Mouse (Mus musculus) hindbrain, embryonic 10.5 days (tissue): ENCODE data around the gene Kat7. TPM values are rescaled to one million over a fixed set of nuclear protein-coding genes. Genes with fewer than 3 reads are reported as not detected.
A peak's percentile ranks its signal among the peaks of the same experiment; 100 is the strongest.

Experiments used
- DNase-seq: peaks from one replicate; pipeline ENCODE4 v3.0.0-alpha.2; 2017; ENCODE audit warnings: low spot score
- H3K27ac ChIP-seq: fragments of 300-500 bp; sonication (generic); 2 replicates; pipeline ENCODE4 v1.5.1; 2016; ENCODE audit warnings: mild to moderate bottlenecking, moderate library complexity
- H3K27me3 ChIP-seq: fragments of 300-500 bp; sonication (generic); 2 replicates; pipeline ENCODE4 v1.6.1; 2016; ENCODE audit warnings: mild to moderate bottlenecking; ENCODE audit not compliant: poor library complexity, insufficient read depth, severe bottlenecking
- H3K36me3 ChIP-seq: fragments of 300-500 bp; sonication (generic); 2 replicates; pipeline ENCODE4 v1.6.1; 2016; ENCODE audit warnings: mild to moderate bottlenecking, moderate library complexity
- H3K4me1 ChIP-seq: fragments of 300-500 bp; sonication (generic); replicated peaks from 2 replicates; pipeline ENCODE4 v1.6.1; 2016; ENCODE audit warnings: mild to moderate bottlenecking
- H3K4me3 ChIP-seq: fragments of 300-500 bp; sonication (generic); 2 replicates; pipeline ENCODE4 v1.5.1; 2016; ENCODE audit warnings: mild to moderate bottlenecking, moderate library complexity
- H3K9me3 ChIP-seq: fragments of 300-500 bp; sonication (generic); 2 replicates; pipeline ENCODE4 v1.6.1; 2016; ENCODE audit warnings: mild to moderate bottlenecking, moderate library complexity
- WGBS: fragments of 180-500 bp; shearing (Covaris S2); methylation state at CpG from one replicate; pipeline ENCODE4 v1.1.7; 2016; 5-methylcytosine and 5-hydroxymethylcytosine counted together
- polyA plus RNA-seq: library from polyadenylated mRNA; unstranded; fragments of >200 nt; fragmentation: Nextera tagmentation; extraction: Ambion mirVana; gene quantifications from 2 replicates; pipeline ENCODE4 v1.2.1, GENCODE M21; 2016

Gene Kat7
- polyA plus RNA-seq, 1 experiment from 2014 or later: 79.0 TPM

DNA sequence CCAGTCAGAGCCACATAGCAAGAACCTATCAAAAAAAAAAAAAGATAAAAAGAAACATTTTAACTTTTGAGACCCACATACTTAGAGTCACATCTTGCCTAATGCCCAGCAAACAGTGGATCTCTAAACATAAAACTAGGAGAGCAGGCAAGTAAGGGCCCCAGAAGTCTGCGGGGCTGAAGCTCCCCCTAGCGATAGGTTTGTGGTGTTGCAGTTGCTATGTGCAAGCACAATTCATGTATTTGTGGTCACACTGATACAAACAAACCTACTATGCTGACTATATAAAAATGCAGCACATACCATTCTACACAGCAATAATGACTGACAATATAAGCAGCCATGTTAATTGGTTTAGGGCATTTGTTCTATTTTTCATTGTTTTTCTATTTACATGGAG is 11.9 kb downstream of the Kat7 start:
- no peak overlapping the region for H3K27ac ChIP-seq
- H3K9me3 ChIP-seq: no peaks in the 10 kb centered on the region
- H3K4me3 ChIP-seq: no peak overlapping the region
- peak; percentile 25 for DNase-seq
- no peaks in the 10 kb centered on the region for H3K27me3 ChIP-seq
- WGBS: 25% methylated on average over 2 of the region's 2 CpGs
- peaks cover 93% of the 10 kb centered on the region for H3K36me3 ChIP-seq
- no peaks in the 10 kb centered on the region for H3K4me1 ChIP-seq

DNA sequence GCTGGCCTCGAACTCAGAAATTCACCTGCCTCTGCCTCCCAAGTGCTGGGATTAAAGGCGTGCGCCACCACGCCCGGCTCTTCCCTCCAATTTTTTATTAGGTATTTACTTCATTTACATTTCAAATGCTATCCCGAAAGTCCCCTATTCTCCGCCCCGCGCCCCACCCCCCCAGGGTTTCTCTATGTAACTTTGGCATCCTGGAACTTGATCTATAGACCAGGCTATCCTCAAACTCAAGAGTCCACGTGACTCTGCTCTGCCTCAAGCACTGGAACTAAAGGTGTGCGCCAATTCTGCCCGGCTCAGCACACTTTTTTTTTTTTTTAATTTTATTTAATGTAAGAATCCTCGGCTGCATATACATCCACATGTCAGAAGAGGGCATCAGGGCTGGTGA is 14.3 kb downstream of the Kat7 start:
- H3K4me3 ChIP-seq: no peak overlapping the region
- no peaks in the 10 kb centered on the region for H3K9me3 ChIP-seq
- WGBS: 94% methylated on average over 13 of the region's 13 CpGs
- H3K4me1 ChIP-seq: no peaks in the 10 kb centered on the region
- H3K36me3 ChIP-seq: peaks cover 93% of the 10 kb centered on the region
- DNase-seq: no peak
- H3K27me3 ChIP-seq: no peaks in the 10 kb centered on the region
- H3K27ac ChIP-seq: no peak overlapping the region

DNA sequence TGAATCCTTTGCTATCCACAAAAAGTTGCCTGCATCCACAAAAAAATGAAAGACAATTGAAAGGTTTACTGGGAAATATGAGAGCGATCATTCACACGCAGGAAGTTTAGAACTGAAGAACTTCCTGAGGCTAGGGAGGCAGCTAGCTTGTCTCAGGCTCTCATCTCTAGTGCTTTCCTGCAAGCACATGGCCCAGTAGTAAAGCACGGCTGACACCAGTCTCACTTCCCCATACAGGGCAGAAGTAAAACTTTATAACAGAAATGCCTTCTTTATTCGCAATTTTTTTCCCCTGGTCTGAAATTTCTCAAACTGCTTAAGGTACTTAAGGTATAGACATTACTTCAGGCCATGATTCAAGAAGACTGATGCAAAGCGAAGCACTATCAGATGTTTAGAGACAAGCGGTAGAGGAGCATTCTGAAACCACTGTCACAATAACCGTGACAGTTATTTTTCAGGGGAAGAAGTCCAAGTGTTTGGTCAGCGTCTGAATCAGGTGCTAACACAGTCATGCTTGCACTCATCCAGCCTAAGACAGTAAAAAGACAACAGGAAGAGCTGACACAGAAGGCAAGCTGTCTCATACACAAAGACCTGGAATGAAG is 16.9 kb downstream of the Kat7 start:
- H3K27me3 ChIP-seq: no peaks in the 10 kb centered on the region
- peaks cover 93% of the 10 kb centered on the region for H3K36me3 ChIP-seq
- no peak overlapping the region for H3K27ac ChIP-seq
- H3K4me1 ChIP-seq: no peaks in the 10 kb centered on the region
- H3K4me3 ChIP-seq: no peak overlapping the region
- no peaks in the 10 kb centered on the region for H3K9me3 ChIP-seq
- 91% methylated on average over 8 of the region's 8 CpGs for WGBS
- DNase-seq: no peak

DNA sequence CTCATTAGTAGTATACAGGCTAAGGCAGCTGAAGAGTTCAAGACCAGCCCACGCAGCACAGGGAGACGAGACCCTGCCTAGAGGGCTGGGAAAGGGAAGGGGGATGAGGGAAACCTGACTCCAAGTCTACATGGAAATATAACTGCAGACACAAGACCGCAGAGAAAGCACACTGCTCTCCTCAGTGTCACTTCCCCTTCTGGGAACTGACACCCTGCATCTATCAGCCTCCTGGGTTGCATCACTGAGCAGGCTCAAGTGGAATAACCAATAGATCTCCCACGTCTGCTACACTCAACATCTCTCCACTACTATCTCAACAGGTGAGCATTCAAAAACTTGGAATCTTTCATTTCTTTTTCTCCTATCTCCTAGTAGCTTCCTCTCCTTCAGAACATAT is 18.0 kb downstream of the Kat7 start:
- H3K4me1 ChIP-seq: no peaks in the 10 kb centered on the region
- H3K4me3 ChIP-seq: no peak overlapping the region
- H3K36me3 ChIP-seq: peaks cover 93% of the 10 kb centered on the region
- H3K9me3 ChIP-seq: no peaks in the 10 kb centered on the region
- DNase-seq: no peak
- H3K27ac ChIP-seq: no peak overlapping the region
- no peaks in the 10 kb centered on the region for H3K27me3 ChIP-seq
- WGBS: 82% methylated on average over 4 of the region's 4 CpGs

DNA sequence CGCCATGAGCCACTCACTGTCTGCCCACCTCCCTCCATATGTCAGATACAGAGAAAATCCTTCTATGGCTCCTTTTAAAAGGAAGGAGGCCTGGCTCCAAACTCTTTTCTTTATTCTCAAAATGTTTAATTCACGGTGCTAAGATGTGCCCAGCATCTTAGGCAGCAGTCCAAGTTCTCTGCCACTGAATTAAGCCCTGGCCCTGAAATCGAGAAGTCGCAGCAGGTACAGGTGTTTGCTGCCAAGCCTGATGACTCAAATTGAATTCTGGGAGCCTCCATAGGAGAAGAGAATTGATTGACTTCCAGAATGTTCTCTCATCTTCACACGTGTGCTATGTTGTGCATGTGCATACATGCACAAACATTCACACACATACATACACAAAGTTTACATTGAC is 27.7 kb downstream of the Kat7 start:
- Histone ChIP-seq H3K4me1 (no peaks in the 10 kb centered on the region), H3K4me3 (no peak overlapping the region), H3K36me3 (peaks cover 100% of the 10 kb centered on the region), H3K9me3 (no peaks in the 10 kb centered on the region), H3K27ac (no peak overlapping the region), H3K27me3 (no peaks in the 10 kb centered on the region)
- no peak for DNase-seq
- WGBS: 96% methylated on average over 5 of the region's 5 CpGs

DNA sequence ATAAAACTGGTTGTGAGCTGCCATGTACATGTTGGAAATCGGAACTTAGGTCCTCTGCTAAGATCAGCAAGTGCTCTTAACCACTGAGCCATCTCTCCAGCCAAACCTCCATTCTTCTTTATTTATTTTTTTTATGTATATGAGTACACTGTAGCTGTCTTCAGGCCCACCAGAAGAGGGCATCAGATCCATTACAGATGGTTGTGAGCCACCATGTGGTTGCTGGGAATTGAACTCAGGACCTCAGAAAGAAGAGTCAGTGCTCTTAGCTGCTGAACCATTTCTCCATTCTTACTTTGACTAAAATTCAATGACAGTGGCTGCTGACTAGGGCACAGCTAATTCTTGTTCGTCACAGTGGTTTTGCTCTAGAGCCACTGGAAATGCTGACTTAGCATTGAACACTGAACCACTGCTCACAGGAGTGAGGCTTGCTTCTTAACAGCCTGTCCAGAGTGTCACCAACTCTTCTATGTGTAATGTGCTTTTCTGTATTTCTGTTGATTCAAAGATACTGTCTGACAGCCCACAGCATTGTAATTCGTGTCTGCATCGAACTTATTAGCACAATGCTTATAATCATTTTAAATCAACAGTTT is 30.9 kb downstream of the Kat7 start:
- no peaks in the 10 kb centered on the region for H3K4me1 ChIP-seq
- no peak overlapping the region for H3K4me3 ChIP-seq
- DNase-seq: no peak
- H3K36me3 ChIP-seq: peaks cover 100% of the 10 kb centered on the region
- H3K27me3 ChIP-seq: no peaks in the 10 kb centered on the region
- WGBS: 93% methylated on average over 4 of the region's 4 CpGs
- no peak overlapping the region for H3K27ac ChIP-seq
- H3K9me3 ChIP-seq: no peaks in the 10 kb centered on the region

DNA sequence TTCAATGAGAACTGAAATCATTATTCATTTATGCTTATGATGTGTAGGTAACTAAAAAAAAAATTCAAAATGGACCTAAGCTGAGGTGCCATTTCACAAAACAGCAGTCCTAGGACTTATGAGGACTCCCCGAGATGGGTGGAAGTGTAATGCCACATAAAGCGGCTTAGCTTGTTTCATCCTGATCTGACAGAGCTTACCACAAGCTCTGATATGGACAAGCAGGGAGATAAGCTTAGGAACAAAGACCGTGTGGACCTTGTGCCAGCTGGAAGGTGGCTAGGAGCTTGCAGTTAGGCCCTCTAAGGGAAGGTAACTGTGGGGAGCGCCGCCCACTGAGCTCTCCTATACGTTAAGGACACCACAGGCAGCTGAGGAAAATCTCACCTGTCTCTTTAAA is 34.0 kb downstream of the Kat7 start:
- no peak overlapping the region for H3K27ac ChIP-seq
- 92% methylated on average over 6 of the region's 6 CpGs for whole genome bisulfite sequencing
- peaks cover 100% of the 10 kb centered on the region for H3K36me3 ChIP-seq
- no peak overlapping the region for H3K4me3 ChIP-seq
- no peak for DNase-seq
- H3K27me3 ChIP-seq: no peaks in the 10 kb centered on the region
- no peaks in the 10 kb centered on the region for H3K4me1 ChIP-seq
- no peaks in the 10 kb centered on the region for H3K9me3 ChIP-seq

DNA sequence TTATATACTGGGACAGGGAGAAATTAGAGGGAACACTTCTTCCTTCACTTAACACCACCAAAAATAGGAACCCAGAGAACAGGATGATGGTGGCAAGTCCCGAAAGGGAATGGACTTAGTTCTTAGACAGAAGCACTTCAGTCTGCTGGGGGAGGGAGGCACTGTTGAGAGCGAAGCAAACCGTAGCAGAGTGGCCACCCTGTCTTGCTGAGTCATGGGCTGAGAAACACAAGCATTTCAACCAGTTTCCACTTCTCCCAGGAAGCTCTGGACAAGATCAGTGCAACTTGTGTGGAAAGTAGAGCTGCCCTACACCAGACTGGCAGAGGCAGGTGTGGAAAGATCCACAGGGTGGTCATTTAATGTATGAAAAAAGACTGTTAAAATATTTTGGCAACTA is 35.4 kb downstream of the Kat7 start:
- Histone ChIP-seq H3K4me1 (no peaks in the 10 kb centered on the region), H3K27me3 (no peaks in the 10 kb centered on the region), H3K27ac (no peak overlapping the region), H3K36me3 (peaks cover 100% of the 10 kb centered on the region), H3K9me3 (no peaks in the 10 kb centered on the region), H3K4me3 (no peak overlapping the region)
- 84% methylated on average over 3 of the region's 3 CpGs for WGBS
- DNase-seq: no peak

DNA sequence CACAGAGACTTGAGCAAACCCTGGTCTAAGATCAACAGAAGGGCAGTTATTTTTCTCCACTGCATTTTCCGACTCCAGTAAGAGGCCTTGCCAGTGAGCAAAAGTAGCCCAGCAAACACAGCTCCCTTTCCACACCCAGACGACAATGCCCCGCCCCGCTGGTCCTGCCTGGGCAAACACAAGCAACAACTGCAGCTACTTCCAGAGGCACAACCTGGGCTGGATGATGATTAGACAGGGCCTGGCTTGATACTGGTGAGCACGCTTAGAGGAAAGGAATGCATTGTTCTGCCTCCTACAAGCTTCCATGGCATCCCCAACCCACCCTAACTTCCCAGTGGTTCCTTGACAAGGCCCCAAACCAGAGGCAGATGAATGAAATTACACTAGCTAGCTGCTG is 36.4 kb downstream of the Kat7 start:
- Histone ChIP-seq H3K36me3 (peaks cover 100% of the 10 kb centered on the region), H3K9me3 (no peaks in the 10 kb centered on the region), H3K4me3 (no peak overlapping the region), H3K27ac (no peak overlapping the region), H3K27me3 (no peaks in the 10 kb centered on the region), H3K4me1 (no peaks in the 10 kb centered on the region; the same call in 1 of the 2 replicates)
- 92% methylated on average over 5 of the region's 5 CpGs for WGBS
- no peak for DNase-seq

DNA sequence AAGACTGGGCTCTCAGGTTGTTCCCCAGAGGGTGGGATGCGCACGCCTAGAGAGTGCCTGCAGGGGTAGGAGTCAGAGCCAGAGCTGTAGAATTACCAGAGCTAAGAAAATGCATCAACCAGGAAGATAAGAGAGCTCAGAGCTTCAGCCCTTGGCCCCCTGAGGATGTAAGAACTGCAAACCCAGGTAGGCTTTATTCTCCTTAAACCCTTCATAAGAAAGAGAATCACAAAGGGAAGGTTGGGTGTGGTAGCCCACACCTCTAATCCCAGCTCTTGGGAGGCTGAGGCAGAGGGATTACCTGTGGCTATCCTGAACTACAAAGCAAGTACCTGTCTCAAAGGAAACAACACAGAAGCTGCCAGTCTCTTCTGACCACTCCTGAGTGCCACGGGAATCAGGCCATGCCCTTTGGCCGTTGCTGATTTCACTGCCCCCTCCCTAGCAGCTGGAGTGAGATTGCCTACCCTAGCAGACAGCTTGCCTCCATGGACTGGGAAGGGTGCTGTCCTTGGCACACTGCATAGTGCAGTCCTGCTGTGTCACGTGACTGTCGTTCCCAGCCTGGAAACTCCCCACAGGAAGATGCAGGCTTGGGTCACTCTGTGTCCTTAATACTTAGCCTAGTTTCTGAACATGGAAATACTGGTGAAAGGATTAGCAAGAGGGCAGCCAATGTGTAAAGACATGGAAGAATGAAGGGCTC is 43.4 kb downstream of the Kat7 start:
- peaks cover 2% of the 10 kb centered on the region; the same call in 1 of the 2 replicates for H3K27me3 ChIP-seq
- H3K36me3 ChIP-seq: peaks cover 42% of the 10 kb centered on the region
- H3K27ac ChIP-seq: no peak overlapping the region
- 47% methylated on average over 6 of the region's 6 CpGs for WGBS
- no peak for DNase-seq
- no peaks in the 10 kb centered on the region for H3K9me3 ChIP-seq
- H3K4me3 ChIP-seq: no peak overlapping the region
- H3K4me1 ChIP-seq: peaks cover 26% of the 10 kb centered on the region

DNA sequence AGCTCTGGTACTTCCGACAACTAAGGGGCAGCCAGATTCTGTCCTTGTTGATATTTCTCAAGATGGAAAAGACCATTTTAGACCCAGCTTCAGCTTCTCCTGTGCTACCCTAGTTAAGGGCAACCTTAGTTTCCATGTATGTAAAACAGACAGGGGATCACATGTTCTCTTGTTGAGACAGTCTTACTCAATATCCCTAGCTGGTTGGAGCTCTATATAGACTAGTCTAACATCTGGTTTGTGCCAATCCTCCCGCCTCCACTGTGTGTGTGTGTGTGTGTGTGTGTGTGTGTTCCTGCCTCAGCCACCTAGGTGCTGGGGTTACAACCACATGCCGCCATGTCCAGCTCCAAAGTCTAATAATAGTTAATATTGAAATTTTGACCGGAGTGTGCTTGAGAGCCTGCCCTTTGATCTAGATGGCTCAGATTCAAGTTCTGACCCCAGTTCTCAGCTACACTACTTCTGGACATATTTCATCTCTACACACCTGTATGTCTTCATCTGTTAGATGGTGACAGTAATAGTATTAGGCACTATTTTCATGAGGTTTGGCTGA is 45.5 kb downstream of the Kat7 start:
- Histone ChIP-seq H3K27ac (no peak overlapping the region), H3K4me1 (peaks cover 31% of the 10 kb centered on the region), H3K27me3 (peaks cover 16% of the 10 kb centered on the region), H3K4me3 (no peak overlapping the region), H3K9me3 (no peaks in the 10 kb centered on the region), H3K36me3 (peaks cover 20% of the 10 kb centered on the region)
- no peak for DNase-seq
- WGBS: 73% methylated on average over 4 of the region's 4 CpGs

DNA sequence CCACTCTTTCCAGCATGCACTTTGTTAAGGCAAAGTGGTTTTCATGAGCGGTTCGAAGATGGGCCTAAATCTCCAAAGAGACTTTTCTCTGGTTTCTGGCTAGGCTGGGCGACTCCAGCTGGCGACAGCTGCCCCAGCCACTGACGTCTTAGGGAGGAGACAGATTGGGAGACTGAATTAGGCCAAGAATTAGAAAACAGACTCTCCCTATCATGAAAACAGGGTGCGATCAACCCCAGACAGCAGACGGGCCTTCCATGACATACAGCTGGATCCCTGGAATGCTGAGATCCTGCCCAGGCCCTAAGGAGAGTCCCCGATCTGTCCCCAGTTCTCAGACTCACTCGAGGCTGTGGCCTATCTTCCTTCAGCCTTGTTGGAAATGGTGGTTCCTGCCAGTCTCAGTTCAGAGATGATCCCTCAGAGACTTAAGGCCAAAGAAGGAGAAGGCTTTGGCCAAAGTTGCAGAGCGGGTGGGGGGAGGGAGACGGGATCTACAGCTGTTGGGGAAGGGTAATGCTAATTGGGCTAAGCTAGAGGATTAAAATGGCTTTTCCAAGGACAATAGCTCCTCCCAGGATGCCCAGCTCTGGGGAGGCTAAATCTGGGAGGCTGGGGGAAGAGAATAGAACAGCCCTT is 46.1 kb downstream of the Kat7 start:
- Histone ChIP-seq H3K9me3 (no peaks in the 10 kb centered on the region), H3K4me1 (peaks cover 37% of the 10 kb centered on the region), H3K36me3 (peaks cover 14% of the 10 kb centered on the region), H3K4me3 (no peak overlapping the region), H3K27me3 (peaks cover 16% of the 10 kb centered on the region), H3K27ac (peak overlapping the region; percentile 53)
- DNase-seq: no peak
- WGBS: 15% methylated on average over 11 of the region's 11 CpGs
